Mouse (Mus musculus) megakaryocyte, embryonic 14.5 days (primary cell): ENCODE measurements around the gene Elk4. TPM values are rescaled to one million over a fixed set of nuclear protein-coding genes. Genes with fewer than 3 reads are reported as not detected.
A peak's percentile ranks its signal among the peaks of the same experiment; 100 is the strongest.

Experiments
- H3K27me3 ChIP-seq: replicated peaks from 2 replicates; pipeline ENCODE3; 2012; ENCODE audit warnings: inconsistent platforms
- H3K36me3 ChIP-seq: replicated peaks from 2 replicates; pipeline ENCODE3; 2012; ENCODE audit warnings: low read length, inconsistent platforms, mixed read lengths
- H3K4me1 ChIP-seq: 2 replicates; pipeline ENCODE4 v1.6.1; 2012; ENCODE audit warnings: inconsistent platforms
- H3K4me3 ChIP-seq: replicated peaks from 2 replicates; pipeline ENCODE3; 2012; ENCODE audit warnings: moderate library complexity, mild to moderate bottlenecking, inconsistent platforms
- H3K9me3 ChIP-seq: 2 replicates; pipeline ENCODE4 v1.6.1; 2012; ENCODE audit warnings: inconsistent platforms
- FLI1 ChIP-seq: IDR thresholded peaks from 2 replicates; pipeline ENCODE4 v1.6.1; 2012; ENCODE audit warnings: low read length, inconsistent platforms, mixed read lengths
- GATA1 ChIP-seq: IDR thresholded peaks from 3 replicates; pipeline ENCODE4 v1.6.1; 2012; ENCODE audit warnings: mixed read lengths, low read length, inconsistent platforms, borderline replicate concordance
- polyA plus RNA-seq: library from polyadenylated mRNA; stranded (reverse); fragments of >175 nt; gene quantifications from 2 replicates; pipeline ENCODE4 v1.2.3, GENCODE M21; 2012; ENCODE audit warnings: low replicate concordance; ENCODE audit not compliant: insufficient read depth

The Elk4 gene
- polyA plus RNA-seq, 1 experiment = 2.2 TPM

- Histone ChIP-seq H3K36me3 (no peaks in the 10 kb centered on the region), H3K4me3 (no peak overlapping the region), H3K27me3 (no peaks in the 10 kb centered on the region), H3K4me1 (peaks cover 56% of the 10 kb centered on the region), H3K9me3 (peaks cover 11% of the 10 kb centered on the region)
- TF ChIP-seq FLI1 = no peak
- TF ChIP-seq GATA1 = no peak
These were observed 4.3 kb upstream of the Elk4 start for GRCm38 (mm10) chr1:132003111-132003510.

DNA sequence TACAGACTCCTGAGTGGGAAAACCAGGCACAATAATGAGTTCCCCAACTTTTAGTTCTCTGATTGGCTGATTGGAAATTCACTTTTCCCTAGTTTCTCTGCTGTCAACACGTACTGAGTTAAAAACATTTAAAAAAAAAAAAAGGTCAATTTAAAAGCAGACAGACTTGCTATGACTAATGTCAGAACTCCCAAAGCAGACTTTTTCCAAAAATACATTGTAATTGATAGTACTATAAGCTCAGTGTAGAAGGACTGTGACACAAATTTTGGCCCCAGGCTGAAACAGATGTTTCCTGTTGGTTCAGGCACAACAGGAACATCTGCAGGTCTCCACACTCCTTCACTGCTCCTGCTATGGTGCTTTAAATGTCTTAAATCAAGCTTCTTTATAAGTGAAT lies 3.6 kb upstream of the Elk4 start:
- H3K9me3 ChIP-seq = peaks cover 7% of the 10 kb centered on the region

DNA sequence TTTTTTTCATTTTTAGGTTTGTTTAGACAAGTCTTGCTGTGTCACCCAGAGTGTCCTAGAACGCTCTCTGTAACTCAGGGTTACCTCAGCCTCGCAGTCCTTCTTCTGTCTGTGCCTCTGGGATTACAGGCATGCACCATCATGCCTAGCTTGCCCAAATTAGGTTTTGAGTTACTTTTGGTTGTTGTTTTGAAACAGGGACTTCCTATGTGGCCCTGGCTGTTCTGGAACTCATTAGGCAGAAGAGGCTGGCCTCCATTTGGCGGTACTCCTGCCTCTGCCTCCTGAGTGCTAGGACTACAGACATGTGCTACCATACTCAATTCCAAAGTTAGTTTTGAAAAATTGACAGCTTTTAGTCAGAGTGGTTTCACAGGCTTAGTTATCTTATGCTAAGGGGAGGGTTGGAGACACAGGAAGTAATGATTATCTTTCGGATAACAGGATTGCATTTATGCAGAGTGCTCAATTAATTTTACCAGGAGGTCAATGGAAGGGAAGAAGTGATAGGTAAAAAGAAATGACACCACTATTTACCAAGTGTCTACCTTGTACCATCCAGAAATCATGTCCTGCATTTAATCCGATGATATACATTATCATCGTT lies 2.7 kb upstream of the Elk4 start:
- H3K27me3 ChIP-seq = no peaks in the 10 kb centered on the region
- H3K4me1 ChIP-seq = peaks cover 61% of the 10 kb centered on the region
- H3K4me3 ChIP-seq = no peak overlapping the region
- no peak for TF ChIP-seq FLI1
- no peak for TF ChIP-seq GATA1
- H3K36me3 ChIP-seq = no peaks in the 10 kb centered on the region
- no peaks in the 10 kb centered on the region for H3K9me3 ChIP-seq

More for the DNA sequence above, 3.6 kb upstream of the Elk4 start:
- no peaks in the 10 kb centered on the region for H3K27me3 ChIP-seq
- H3K4me3 ChIP-seq = no peak overlapping the region
- H3K4me1 ChIP-seq = peaks cover 56% of the 10 kb centered on the region
- no peaks in the 10 kb centered on the region for H3K36me3 ChIP-seq
- TF ChIP-seq FLI1 (no peak), GATA1 (no peak)

GRCm38 (mm10) chr1:132005466-132005865 lies 1.9 kb upstream of the Elk4 start:
- H3K4me1 ChIP-seq = peaks cover 66% of the 10 kb centered on the region
- no peaks in the 10 kb centered on the region for H3K27me3 ChIP-seq
- H3K4me3 ChIP-seq = no peak overlapping the region
- H3K36me3 ChIP-seq = no peaks in the 10 kb centered on the region
- no peak for TF ChIP-seq FLI1
- TF ChIP-seq GATA1 = no peak
- H3K9me3 ChIP-seq = no peaks in the 10 kb centered on the region

GRCm38 (mm10) chr1:132006046-132006445 lies 1.4 kb upstream of the Elk4 start:
- no peak for TF ChIP-seq FLI1
- TF ChIP-seq GATA1 = no peak
- no peaks in the 10 kb centered on the region for H3K9me3 ChIP-seq
- H3K36me3 ChIP-seq = no peaks in the 10 kb centered on the region
- peaks cover 71% of the 10 kb centered on the region for H3K4me1 ChIP-seq
- no peaks in the 10 kb centered on the region for H3K27me3 ChIP-seq
- H3K4me3 ChIP-seq = peak overlapping the region; percentile 15

DNA sequence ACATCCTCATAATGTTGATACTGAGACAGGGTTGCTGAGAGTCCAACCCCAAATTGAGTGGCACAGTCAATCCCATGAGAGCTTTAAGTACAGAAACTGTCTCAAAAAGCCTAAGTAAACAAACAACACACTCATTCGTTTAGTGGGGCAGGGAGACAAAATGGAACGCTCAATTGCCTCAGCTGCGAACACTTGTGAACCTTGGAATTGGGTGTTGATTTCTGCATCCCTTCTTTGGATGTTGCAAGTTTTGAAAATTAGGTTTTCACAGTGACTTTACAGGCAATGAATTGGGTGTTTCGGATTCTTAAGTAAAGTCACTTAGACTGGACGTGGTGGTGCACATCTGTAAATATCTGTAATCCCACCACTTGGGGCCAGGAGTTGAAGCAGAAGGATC lies 686 bp upstream of the Elk4 start:
- TF ChIP-seq FLI1 = no peak
- no peak for TF ChIP-seq GATA1
- no peaks in the 10 kb centered on the region for H3K27me3 ChIP-seq

DNA sequence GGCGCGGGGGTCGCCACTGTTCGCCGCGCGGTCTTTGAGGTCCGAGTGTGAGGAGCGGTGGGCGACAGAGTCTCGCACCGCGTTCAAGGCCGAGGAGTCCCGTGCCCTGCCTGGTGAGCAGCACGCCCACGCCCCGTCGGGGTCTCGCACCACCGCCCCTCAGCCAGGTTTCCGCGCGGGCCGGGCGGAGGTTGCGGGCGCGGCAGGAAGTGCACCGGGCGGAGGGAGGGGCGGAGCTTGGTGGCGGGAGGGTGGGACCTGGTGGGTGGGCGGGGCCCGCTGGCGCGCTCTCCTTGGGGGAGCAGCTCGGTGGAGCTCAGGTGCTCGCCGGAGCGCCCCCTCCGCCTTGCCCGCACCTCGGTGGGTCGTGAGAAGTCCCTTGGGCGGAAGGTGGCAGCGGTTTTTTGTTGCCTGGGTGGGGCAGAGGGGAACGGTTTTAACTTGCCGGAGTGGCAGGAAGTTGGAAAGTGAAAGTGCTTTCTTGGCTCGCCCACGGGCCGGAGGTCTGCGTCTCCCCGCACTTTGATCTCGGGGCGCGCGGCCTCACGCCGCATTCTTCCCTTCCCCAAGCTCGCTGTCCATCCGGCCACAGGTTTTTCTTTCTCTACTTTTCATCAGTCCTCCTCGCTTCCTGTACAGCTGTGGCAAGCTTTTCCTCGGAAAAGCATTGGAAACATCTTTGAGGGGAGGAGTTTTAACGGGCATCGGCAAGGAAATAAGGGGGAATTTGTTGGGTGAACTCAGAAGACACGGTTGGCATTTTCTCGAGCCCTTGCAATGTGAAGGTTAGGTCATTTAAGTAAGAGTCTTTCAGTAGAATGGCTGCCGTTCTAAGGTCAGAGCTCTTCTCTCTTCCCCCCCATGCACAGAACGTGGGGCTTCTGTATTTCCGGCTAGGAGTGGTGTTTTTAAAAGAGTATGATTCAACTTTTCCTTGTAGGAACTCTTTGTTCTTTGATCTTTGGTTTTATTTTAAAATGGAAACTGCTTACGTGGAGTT lies 721 bp downstream of the Elk4 start:
- no peaks in the 10 kb centered on the region for H3K9me3 ChIP-seq
- H3K4me3 ChIP-seq = peak overlapping the region; percentile 100
- TF ChIP-seq FLI1 (no peak), GATA1 (no peak)
- peaks cover 77% of the 10 kb centered on the region for H3K4me1 ChIP-seq
- peaks cover 8% of the 10 kb centered on the region for H3K36me3 ChIP-seq
- no peaks in the 10 kb centered on the region for H3K27me3 ChIP-seq

More for the DNA sequence above, 686 bp upstream of the Elk4 start:
- peaks cover 77% of the 10 kb centered on the region for H3K4me1 ChIP-seq
- H3K36me3 ChIP-seq = no peaks in the 10 kb centered on the region
- H3K4me3 ChIP-seq = peak overlapping the region; percentile 100
- H3K9me3 ChIP-seq = no peaks in the 10 kb centered on the region

DNA sequence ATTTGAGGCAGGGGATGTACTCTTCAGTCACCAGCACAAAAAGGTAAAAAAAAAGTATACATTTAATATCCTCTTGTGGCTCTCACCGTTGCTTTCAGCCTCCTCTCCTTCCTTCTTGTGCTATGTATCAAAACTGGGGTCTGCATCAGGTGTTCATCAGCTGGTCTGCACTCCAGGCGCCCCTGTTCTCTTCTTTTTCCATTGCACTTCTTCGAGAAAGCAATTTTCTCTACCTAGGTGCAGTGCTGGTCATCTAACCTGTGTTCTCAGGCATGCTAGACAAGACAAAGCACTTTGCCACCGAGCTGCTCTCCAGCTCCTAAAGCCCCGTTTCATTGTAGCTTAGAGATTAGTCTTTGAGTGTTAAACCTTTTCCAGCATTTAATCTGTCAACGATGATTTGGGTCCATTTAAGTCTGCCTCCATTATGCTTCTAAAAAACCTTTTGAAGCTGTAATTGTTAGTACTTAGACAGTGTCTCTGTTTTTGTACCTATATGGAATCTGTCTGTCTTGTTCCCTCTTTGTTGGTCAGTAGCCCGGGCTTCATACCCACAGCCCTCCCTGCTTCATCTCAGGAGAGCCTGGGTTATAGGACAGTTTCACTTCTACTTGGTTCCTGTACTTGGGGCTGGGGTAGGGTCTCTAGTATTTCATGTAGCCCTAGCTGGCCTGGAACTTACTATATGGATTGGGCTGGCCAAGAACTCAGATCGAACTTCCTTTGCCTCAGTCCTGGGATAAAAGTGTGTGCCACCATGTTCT lies 1.7 kb downstream of the Elk4 start:
- H3K4me1 ChIP-seq = peaks cover 74% of the 10 kb centered on the region

DNA sequence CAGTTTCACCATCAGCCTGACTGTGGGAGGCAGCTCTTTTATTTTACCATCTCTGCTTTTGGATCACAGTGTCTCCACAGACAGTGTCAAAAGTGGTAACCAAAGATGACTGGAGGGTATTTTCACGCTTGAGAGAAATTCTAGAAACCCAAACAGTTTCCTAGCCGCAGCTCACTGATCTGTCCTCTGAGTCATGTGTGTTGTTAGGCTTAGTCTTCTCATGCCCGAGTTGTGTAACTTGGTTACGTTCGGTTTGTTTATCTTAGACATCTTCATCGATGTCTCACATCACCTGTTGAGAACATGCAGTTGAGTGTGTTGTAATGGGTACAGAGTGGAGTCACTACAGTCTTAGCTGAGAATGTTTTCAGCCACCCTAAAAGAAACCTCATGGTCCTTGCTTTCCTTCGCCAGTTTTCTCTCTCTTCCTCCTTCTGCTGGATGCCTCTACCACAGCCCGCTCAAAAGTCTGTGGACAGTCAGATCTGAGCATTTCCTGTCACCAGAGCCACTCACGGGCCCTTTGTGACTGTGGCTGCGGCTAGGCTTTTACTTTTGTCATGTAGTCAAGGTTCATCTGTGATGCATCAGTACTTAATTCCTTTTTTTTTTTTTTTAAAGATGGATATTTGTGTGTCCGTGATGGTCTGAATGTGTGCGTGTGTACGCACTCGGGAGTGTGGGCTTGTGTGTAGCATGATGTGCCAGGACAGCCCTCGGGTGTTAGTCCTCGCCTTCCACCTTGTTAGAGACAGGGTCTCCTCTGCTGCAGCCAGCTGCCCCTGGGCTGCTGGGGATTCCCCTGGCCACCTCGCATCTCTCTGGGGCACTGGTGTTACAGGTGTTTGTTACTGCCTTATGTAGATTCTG lies 3.5 kb downstream of the Elk4 start:
- H3K4me1 ChIP-seq = peaks cover 70% of the 10 kb centered on the region
- no peaks in the 10 kb centered on the region for H3K27me3 ChIP-seq
- TF ChIP-seq FLI1 (no peak), GATA1 (no peak)
- peak overlapping the region; percentile 86 for H3K4me3 ChIP-seq
- peaks cover 32% of the 10 kb centered on the region for H3K36me3 ChIP-seq
- H3K9me3 ChIP-seq = no peaks in the 10 kb centered on the region

More for the DNA sequence above, 1.7 kb downstream of the Elk4 start:
- peak overlapping the region; percentile 100 for H3K4me3 ChIP-seq
- no peaks in the 10 kb centered on the region for H3K9me3 ChIP-seq
- H3K27me3 ChIP-seq = no peaks in the 10 kb centered on the region
- peaks cover 14% of the 10 kb centered on the region for H3K36me3 ChIP-seq
- no peak for TF ChIP-seq FLI1
- TF ChIP-seq GATA1 = no peak
